Mouse (Mus musculus) thymus, postnatal 14 days (tissue): ENCODE results near the gene Negr1.

ENCODE experiments used
- DNase-seq: peaks from one replicate; pipeline ENCODE4 v3.0.0; 2021

Gene Negr1

GRCm38 (mm10) chr3:156809836-156810235 lies 248.2 kb downstream of the Negr1 start:
- no peak for DNase-seq

- DNase-seq: no peak
Measured at GRCm38 (mm10) chr3:156816938-156817337, 255.3 kb downstream of the Negr1 start.

DNA sequence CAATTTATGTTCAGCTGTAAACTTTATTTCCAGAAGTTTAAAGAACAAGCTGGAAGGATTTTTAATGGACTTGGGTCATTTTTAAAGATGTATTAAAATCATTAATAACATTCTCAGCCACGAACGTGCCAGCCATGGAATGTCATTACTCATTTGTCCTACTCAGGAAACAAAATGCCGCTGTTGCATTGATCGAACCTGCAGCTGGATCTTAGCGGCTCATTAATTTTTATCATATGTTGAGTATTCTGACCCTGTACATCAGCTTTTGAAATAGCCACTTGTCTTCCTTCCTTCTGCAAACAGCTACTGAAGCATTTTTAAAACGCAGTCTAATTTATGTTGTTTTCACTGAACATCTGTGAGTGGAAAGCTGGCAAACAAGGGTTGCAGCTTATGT lies 255.9 kb downstream of the Negr1 start:
- no peak for DNase-seq

DNA sequence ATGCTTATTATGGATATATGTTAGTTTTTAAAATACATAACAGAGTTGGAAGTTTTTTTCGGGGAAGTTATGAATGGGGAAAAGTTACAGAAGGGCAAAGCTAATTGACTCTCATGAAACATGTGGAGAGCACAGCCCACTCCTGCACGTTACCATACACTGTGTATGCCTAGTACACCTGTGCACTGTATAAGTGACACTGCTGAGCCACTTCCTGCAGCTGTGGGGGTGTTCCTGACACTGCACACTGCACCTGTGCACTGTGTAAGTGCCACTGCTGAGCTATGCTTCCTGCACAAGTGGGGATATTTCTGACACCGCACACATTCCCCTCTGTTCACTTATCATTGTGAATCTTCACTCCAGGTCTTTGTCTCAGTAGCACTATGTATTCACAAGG lies 261.4 kb downstream of the Negr1 start:
- DNase-seq: no peak

DNA sequence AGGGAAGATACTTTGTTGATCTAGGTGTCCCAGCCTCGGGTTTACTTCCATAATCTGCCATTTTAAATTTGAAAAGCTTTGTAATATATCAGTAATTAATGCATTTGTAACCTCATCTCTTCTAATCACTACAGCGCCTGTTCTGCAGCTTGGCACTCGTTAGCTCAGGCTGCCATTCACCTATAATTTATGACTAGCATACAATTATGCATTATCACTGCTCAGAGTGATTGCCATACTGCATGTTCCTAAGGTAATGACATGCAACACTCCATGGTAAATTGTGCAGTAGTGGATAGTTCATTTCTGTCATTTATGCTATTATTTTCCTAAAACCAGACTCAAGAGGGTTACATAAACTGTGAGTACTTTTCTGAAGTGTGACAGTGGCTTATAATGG lies 272.3 kb downstream of the Negr1 start:
- DNase-seq: no peak

DNA sequence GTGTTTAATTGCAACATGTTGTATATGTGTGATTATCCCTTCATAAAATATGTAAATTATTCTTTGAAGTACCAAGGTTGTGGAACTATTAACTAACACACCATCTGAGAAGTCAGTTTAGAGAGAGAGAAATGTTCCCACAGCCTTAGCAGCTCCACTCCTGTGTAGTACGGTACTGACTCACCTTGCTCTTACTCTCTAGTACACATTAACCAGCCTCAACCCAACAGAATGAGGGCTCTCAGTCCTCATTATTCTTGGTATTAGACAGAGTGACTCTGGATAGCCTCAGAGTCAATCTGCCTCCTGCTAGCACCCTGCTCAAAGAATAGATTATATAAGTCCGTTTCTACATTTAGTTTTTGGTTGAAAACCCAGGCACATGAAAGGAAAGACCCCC lies 277.0 kb downstream of the Negr1 start:
- no peak for DNase-seq

- DNase-seq: no peak
Measured at GRCm38 (mm10) chr3:156848385-156848784, 286.8 kb downstream of the Negr1 start.

DNA sequence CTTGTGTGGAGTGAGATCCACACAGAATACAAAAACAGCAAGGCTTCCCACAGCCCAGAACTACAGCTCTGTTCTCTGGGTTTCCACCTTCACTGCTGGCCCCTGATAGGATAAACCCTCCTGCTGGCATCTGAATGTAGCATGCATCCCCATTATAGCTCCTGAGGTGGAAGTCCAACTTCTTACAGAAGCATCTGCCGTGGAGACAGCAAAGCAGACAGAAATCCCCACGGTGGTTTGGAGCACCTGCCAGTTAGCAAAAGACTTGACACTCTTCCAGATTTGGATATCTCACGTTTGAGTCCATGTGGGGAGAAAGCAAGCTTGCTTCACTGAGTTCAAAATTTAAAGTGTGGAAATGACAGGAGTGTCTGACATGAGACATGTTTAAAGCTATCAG lies 290.3 kb downstream of the Negr1 start:
- DNase-seq: no peak

DNA sequence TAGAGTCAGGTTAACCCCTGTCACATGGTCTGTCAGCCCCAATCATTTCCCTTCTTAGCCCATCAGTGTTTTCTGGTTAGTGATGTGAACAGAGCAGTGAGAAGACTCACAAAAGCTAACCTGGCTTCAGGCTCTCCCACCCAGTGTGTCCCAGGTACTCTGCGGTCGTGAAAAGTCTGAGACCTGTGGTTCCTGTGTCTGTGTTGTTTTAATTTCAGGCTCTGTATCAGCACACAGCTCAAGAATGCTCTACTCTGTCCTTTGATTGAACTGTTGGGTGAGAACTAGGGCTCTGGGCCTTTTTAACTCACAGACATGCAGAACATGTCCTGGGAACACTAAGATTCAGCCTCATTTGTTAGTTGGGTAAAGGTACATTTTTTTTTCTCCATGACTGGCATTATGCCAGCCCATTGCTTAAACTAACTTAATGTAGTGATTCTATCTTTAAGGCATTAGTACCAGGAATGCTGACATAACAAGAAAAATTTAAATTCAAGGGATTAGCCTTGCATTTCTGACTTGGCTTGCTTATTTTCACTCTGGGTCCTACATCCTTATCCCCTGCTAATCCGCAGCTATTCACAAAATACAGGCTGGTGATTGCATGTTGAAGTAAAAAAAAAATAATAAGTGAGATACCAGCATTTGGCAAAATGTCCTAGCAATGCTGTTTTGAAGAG lies 308.8 kb downstream of the Negr1 start:
- DNase-seq: no peak

GRCm38 (mm10) chr3:156870922-156871257 lies 309.3 kb downstream of the Negr1 start:
- DNase-seq: no peak

GRCm38 (mm10) chr3:156871641-156872196 lies 310.1 kb downstream of the Negr1 start:
- no peak for DNase-seq

- no peak for DNase-seq
Measured at GRCm38 (mm10) chr3:156876551-156876950, 315.0 kb downstream of the Negr1 start.

DNA sequence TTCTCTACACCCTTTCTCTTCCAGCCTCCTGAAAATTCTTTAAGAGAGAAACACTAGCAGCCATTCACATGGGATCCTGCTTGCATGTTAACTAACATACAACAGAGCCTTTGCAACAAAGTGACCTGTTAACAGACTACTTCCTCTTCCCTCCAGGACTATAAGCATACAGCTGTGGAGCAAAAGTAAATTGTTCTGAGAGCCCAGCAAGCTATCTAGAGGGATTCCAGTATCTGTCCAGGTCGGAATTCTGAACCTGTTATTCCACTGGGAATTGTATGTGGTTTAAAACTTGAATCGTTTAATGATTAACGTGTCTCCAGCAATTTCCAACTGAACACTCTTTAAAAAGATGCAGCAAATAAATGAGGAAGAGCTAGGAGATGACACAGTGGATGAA lies 320.5 kb downstream of the Negr1 start:
- DNase-seq: no peak

DNA sequence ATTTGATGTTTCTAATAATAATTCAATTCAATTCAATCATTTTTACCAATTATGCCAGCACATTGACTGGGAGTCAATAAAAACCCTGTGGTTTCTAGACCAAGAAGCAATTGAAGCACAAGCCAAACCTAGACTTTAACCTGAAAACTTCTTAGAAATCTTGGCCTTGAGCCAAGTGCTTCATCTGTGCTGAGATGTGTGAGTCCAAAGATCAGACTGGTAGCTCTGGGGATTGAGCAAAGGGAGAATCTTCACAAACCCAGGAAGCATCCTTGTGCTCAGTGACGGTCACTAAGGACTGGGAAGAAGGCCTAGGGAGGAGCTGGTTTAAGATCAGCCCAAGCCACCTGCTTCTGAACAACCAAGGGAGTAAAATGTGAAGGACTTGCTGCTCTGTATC lies 322.3 kb downstream of the Negr1 start:
- DNase-seq: no peak

- DNase-seq: no peak
Measured at GRCm38 (mm10) chr3:156885689-156886088, 324.1 kb downstream of the Negr1 start.

DNA sequence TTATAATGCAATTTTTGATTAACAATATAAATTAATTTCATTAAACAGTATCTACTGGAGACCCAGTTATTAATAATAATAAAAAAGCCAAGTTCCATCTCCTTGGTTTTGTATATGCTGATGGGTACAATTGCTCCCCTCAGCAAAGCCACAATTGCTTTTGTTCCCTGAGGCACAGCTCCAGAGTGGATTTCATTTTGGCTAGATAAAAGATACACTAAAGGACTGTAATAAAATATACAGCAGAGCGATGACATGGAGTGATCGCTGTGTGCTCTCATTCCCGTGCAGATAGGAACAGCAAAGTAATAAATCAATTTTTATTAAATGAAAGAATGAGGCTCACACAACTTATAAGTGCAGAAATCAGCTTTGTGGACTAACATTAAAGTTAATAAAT lies 325.3 kb downstream of the Negr1 start:
- DNase-seq: no peak

DNA sequence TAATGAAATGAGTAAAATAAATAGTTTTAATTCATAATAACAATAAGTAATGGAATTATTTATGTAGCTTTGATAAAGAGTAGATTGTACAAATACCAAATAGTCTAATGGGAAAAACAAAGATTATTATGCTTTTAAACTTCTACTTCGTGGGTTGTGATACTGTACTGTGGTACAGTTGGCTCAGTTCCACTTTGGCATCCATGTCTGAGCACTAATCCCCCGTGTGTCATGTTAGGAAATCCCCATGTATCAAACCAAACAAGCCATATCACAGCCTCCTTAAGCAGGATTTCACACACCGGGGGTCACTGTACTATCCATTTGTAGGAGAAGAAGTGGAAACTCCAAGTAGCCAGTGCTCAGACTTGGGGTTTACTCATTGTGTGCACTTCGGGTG lies 329.4 kb downstream of the Negr1 start:
- DNase-seq: no peak

- no peak for DNase-seq
Measured at GRCm38 (mm10) chr3:156895322-156895721, 333.7 kb downstream of the Negr1 start.

DNA sequence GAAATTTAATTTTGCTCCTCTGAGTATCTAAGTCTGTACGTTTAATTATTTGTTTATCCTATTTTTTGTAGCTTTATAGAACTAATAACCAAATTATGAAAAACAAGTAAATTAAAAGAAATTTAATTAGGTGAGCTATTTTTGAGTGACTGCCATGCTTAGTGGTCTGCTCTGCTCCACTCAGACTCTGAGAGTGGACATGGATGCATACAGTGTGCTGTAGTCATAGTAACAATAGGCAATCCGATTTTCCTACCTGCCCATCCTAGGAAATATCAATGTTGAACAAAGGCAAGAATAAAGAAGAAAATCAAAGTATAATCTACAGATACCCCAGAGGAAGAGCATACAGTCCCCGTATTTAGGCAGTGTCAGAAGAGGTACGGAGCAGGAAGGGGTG lies 334.5 kb downstream of the Negr1 start:
- DNase-seq: no peak

DNA sequence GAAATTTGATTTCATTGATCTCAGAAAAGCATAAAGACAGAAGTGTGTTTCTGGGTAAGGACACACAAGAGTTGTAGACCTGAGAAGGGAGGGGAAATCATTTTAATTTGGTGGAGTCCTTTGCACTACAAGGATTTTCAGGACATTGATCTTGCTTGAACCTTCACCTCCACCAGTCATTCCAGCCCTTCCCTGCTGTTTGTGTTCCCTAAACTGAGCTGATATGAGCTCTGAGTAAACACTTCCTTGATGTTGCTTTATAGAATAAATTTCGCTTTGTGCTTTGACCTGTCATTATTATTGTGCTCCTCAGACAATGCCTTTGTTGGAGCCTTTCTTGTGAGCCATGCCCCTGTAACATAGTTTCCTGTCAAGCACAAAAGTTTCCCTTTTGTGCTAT lies 335.0 kb downstream of the Negr1 start:
- no peak for DNase-seq

GRCm38 (mm10) chr3:156901140-156901539 lies 339.5 kb downstream of the Negr1 start:
- DNase-seq: no peak

DNA sequence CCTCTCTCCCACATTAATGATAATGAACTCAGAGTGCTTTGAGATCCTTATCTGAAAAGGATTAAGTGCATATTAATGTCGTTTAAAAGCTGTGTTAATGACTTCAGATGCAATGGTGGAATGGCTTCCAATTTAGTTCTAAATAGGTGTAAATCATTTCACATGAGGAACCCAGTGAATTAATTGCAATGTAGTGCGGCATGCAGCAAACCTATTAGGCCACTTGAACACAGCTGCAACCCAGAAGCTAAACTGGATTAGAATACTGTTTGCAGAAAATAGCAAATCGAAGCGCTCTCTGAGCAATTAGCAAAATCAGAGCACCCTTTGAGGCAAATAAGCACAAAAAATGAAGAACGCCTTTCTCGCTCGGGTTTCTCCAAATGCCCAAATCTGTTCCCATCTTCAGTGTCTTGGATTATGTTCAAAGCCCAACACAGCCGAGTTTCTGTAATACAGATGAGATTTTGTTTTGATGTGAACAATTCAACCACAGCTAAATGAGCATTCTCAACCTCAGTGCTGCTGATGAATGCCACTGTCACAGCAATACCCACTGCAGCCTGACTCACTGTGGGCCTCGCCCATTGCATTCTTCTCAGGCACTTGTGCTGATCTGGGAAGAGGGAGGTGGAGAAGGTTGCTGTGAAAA lies 342.5 kb downstream of the Negr1 start:
- no peak for DNase-seq

GRCm38 (mm10) chr3:156912816-156913215 lies 351.2 kb downstream of the Negr1 start:
- DNase-seq: no peak

- no peak for DNase-seq
Measured at GRCm38 (mm10) chr3:156921369-156921768, 359.8 kb downstream of the Negr1 start.

GRCm38 (mm10) chr3:156923159-156923558 lies 361.6 kb downstream of the Negr1 start:
- no peak for DNase-seq
